In the genomic region with DNA sequence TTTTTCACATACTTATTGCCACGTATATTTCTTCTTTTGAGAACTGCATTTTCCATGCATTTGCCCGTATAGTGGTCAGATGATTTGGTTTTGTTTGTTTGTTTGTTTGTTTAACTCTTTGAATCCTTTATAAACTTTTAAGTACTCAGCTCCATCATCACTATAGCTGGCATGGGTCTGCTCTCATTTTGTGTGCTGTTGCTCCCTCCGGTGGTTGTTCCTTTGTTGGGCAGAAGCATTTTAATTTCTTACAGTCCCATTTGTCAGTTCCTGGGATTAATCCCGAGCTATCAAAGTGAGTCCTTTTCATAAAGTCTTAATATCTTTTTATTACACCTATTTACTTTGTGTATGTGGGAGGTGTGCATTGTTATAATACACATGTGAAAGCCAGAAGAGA, we compare ENCODE assay signal across 7 mouse cellular contexts.
A peak's percentile ranks its signal among the peaks of the same experiment; 100 is the strongest.
DNase-seq lines count a peak whose midpoint lies in the region; ATAC-seq and TF ChIP-seq lines count a peak whose summit lies in the region.

No protein-coding gene starts in this region.

- no peak for TF ChIP-seq EP300 in MEL (IDR thresholded peaks at IDR 0.05; ENCODE audit: low read depth in 1 of 2, low read length in 2 of 2)

- H3K4me3 ChIP-seq in intestine, postnatal 0 days (ENCODE audit: low read depth, low read length): no peak overlapping the region
- H3K4me3 ChIP-seq in intestine, embryonic 15.5 days (replicated peaks): no peak overlapping the region
- peak overlapping the region in 1 of 2 experiments; percentile 3; a peak in 1 of 4 replicates for H3K4me3 ChIP-seq in MEL (ENCODE audit: control insufficient read depth in 1 of 2, insufficient read depth in 1 of 2, low read depth in 2 of 2, low read length in 2 of 2)

- peak; percentile 68 for TF ChIP-seq RAD21 in MEL (IDR thresholded peaks at IDR 0.05; ENCODE audit: low read depth, low read length)

- ATAC-seq in intestine, postnatal 0 days: no peak
- no peak for ATAC-seq in intestine, embryonic 15.5 days
- ATAC-seq in erythroblast, adult 5-6 weeks (replicated peaks; ENCODE audit: low FRiP score, poor library complexity, severe bottlenecking): no peak

- DNase-seq in MEL (ENCODE audit: low read depth, low spot score): peak; percentile 26
- peak; percentile 29 for DNase-seq in cerebellum, adult 9-10 months
- DNase-seq in layer of hippocampus, adult 11-12 months (ENCODE audit: low spot score): peak; percentile 55
- peak; percentile 38 for DNase-seq in retina, postnatal 1 day

- H3K27me3 ChIP-seq in intestine, postnatal 0 days (replicated peaks; ENCODE audit: control insufficient read depth, insufficient read depth, low read length): no peaks in the 10 kb centered on the region
- no peaks in the 10 kb centered on the region for H3K27me3 ChIP-seq in intestine, embryonic 15.5 days (replicated peaks)
- H3K27me3 ChIP-seq in MEL (ENCODE audit: control insufficient read depth in 1 of 2, insufficient read depth in 2 of 2, low read length in 2 of 2): no peaks in the 10 kb centered on the region

- H3K79me2 ChIP-seq in MEL (ENCODE audit: control insufficient read depth, insufficient read depth, low read length, poor library complexity): no peaks in the 10 kb centered on the region

- no peaks in the 10 kb centered on the region for H3K36me3 ChIP-seq in intestine, postnatal 0 days (ENCODE audit: control insufficient read depth, insufficient read depth)
- no peaks in the 10 kb centered on the region for H3K36me3 ChIP-seq in intestine, embryonic 15.5 days
- H3K36me3 ChIP-seq in MEL (ENCODE audit: control insufficient read depth in 1 of 2, insufficient read depth in 2 of 2, low read length in 2 of 2): no peaks in the 10 kb centered on the region

- H3K9ac ChIP-seq in intestine, postnatal 0 days (ENCODE audit: low read depth, low read length): no peak overlapping the region
- H3K9ac ChIP-seq in intestine, embryonic 15.5 days: no peak overlapping the region
- H3K9ac ChIP-seq in MEL (ENCODE audit: control insufficient read depth, low read depth, low read length, poor library complexity, severe bottlenecking): no peak overlapping the region

- no peak overlapping the region for H3K4me2 ChIP-seq in intestine, postnatal 0 days (replicated peaks; ENCODE audit: low read depth)
- no peak overlapping the region for H3K4me2 ChIP-seq in intestine, embryonic 15.5 days (replicated peaks)

- H3K4me1 ChIP-seq in intestine, postnatal 0 days (replicated peaks; ENCODE audit: control insufficient read depth, insufficient read depth, low read length): no peaks in the 10 kb centered on the region
- no peaks in the 10 kb centered on the region for H3K4me1 ChIP-seq in intestine, embryonic 15.5 days (replicated peaks)
- no peaks in the 10 kb centered on the region for H3K4me1 ChIP-seq in MEL (ENCODE audit: control insufficient read depth in 1 of 2, insufficient read depth in 2 of 2, low read length in 2 of 2)

- no peaks in the 10 kb centered on the region for H3K9me3 ChIP-seq in intestine, postnatal 0 days (ENCODE audit: control insufficient read depth)
- H3K9me3 ChIP-seq in intestine, embryonic 15.5 days: no peaks in the 10 kb centered on the region
- H3K9me3 ChIP-seq in MEL (replicated peaks; ENCODE audit: insufficient read depth, low read length): no peaks in the 10 kb centered on the region

- no peak for TF ChIP-seq POLR2A in MEL (IDR thresholded peaks at IDR 0.05; ENCODE audit: control insufficient read depth in 1 of 2, insufficient read depth in 1 of 2, low read depth in 1 of 2, low read length in 2 of 2, poor library complexity in 1 of 2)

- peak; percentile 62 for TF ChIP-seq CTCF in intestine, postnatal 0 days (IDR thresholded peaks at IDR 0.05; ENCODE audit: low read depth)
- TF ChIP-seq CTCF in MEL (IDR thresholded peaks at IDR 0.05 in 2 of 3, conservative IDR thresholded peaks at IDR 0.05 in 1 of 3; ENCODE audit: control insufficient read depth in 1 of 3, insufficient read depth in 1 of 3, low read depth in 2 of 3, low read length in 3 of 3, poor library complexity in 1 of 3, severe bottlenecking in 1 of 3): peak in 2 of 3 experiments; percentile 50 to 53; a peak in 5 of 6 replicates

- H3K27ac ChIP-seq in intestine, postnatal 0 days (ENCODE audit: low read depth, low read length): no peak overlapping the region
- no peak overlapping the region for H3K27ac ChIP-seq in intestine, embryonic 15.5 days
- no peak overlapping the region for H3K27ac ChIP-seq in MEL (ENCODE audit: control insufficient read depth, low read depth, low read length)

- 54% methylated on average over 4 of the region's 4 CpGs for WGBS in intestine, postnatal 0 days
- 58% methylated on average over 4 of the region's 4 CpGs for WGBS in intestine, embryonic 15.5 days

TF ChIP-seq in MEL, 35 proteins besides CTCF, POLR2A, EP300 and RAD21:
- no peak for TF ChIP-seq NELFE (IDR thresholded peaks at IDR 0.05; ENCODE audit: low read depth, low read length)
- TF ChIP-seq KAT2A (conservative IDR thresholded peaks at IDR 0.05; ENCODE audit: low read depth, low read length): no peak
- TF ChIP-seq ETS1 (IDR thresholded peaks at IDR 0.05; ENCODE audit: low read depth, low read length): no peak
- no peak for TF ChIP-seq HCFC1 (IDR thresholded peaks at IDR 0.05; ENCODE audit: low read depth, low read length)
- no peak for TF ChIP-seq SIN3A (IDR thresholded peaks at IDR 0.05; ENCODE audit: low read length)
- no peak for TF ChIP-seq GABPA (IDR thresholded peaks at IDR 0.05; ENCODE audit: low read depth, low read length)
- no peak for TF ChIP-seq MYC (IDR thresholded peaks at IDR 0.05; ENCODE audit: low read depth, low read length)
- TF ChIP-seq USF1 (IDR thresholded peaks at IDR 0.05; ENCODE audit: low read depth, low read length): no peak
- no peak for TF ChIP-seq TCF12 (IDR thresholded peaks at IDR 0.05; ENCODE audit: low read depth, low read length)
- peak; percentile 10; the same call in 1 of the 2 replicates for TF ChIP-seq ZC3H11A (IDR thresholded peaks at IDR 0.05; ENCODE audit: low read depth, low read length)
- TF ChIP-seq ZMIZ1 (IDR thresholded peaks at IDR 0.05; ENCODE audit: low read depth, low read length): no peak
- no peak for TF ChIP-seq BHLHE40 (IDR thresholded peaks at IDR 0.05; ENCODE audit: borderline replicate concordance, low read depth, low read length)
- peak; percentile 57 for TF ChIP-seq SMC3 (IDR thresholded peaks at IDR 0.05; ENCODE audit: low read depth, low read length)
